Mouse (Mus musculus) kidney, embryonic 16.5 days (tissue): Measurements from ENCODE around the gene H2al1i. TPM values are rescaled to one million over a fixed set of nuclear protein-coding genes. Genes with fewer than 3 reads are reported as not detected.
"Not testable (repeated sequence)": the region's sequence is repeated elsewhere in the genome, so short reads cannot be mapped to it uniquely, and the experiment has no call there.

Experiments
- ATAC-seq: fragments of 200-750 bp; cut with Nextera tagmentation; 2 replicates; pipeline ENCODE4 v1.8.0; 2017; ENCODE audit warnings: moderate TSS enrichment; ENCODE audit not compliant: low FRiP score, low TSS enrichment
- H3K27ac ChIP-seq: fragments of 300-500 bp; sonication (generic); 2 replicates; pipeline ENCODE4 v1.5.1; 2014; ENCODE audit warnings: low read length
- H3K27me3 ChIP-seq: fragments of 300-500 bp; sonication (generic); 2 replicates; pipeline ENCODE4 v1.6.1; 2014; ENCODE audit warnings: low read length, control low read depth, mixed read lengths; ENCODE audit not compliant: insufficient read depth
- H3K36me3 ChIP-seq: fragments of 300-500 bp; sonication (generic); 2 replicates; pipeline ENCODE4 v1.6.1; 2014; ENCODE audit warnings: low read length, control low read depth, mixed read lengths; ENCODE audit not compliant: insufficient read depth
- H3K4me1 ChIP-seq: fragments of 300-500 bp; sonication (generic); 2 replicates; pipeline ENCODE4 v1.6.1; 2014; ENCODE audit warnings: low read length, control low read depth, mixed read lengths; ENCODE audit not compliant: insufficient read depth
- H3K4me2 ChIP-seq: fragments of 300-500 bp; sonication (generic); replicated peaks from 2 replicates; pipeline ENCODE4 v1.6.1; 2014; ENCODE audit warnings: low read depth, low read length
- H3K4me3 ChIP-seq: fragments of 300-500 bp; sonication (generic); 2 replicates; pipeline ENCODE4 v1.5.1; 2014; ENCODE audit warnings: mild to moderate bottlenecking, low read length
- H3K9ac ChIP-seq: fragments of 300-500 bp; sonication (generic); replicated peaks from 2 replicates; pipeline ENCODE4 v1.6.1; 2014; ENCODE audit warnings: low read length
- H3K9me3 ChIP-seq: fragments of 300-500 bp; sonication (generic); 2 replicates; pipeline ENCODE4 v1.6.1; 2016; ENCODE audit warnings: low read length, control low read depth
- WGBS: fragments of 180-500 bp; shearing (Covaris S2); extraction: QIAGEN DNeasy Blood & Tissue Kit; methylation state at CpG from one replicate; pipeline ENCODE4 v1.1.7; 2014; 5-methylcytosine and 5-hydroxymethylcytosine counted together
- polyA plus RNA-seq: library from polyadenylated mRNA; unstranded; fragments of >200 nt; fragmentation: Nextera tagmentation; extraction: Ambion mirVana; gene quantifications from 2 replicates; pipeline ENCODE4 v1.2.1, GENCODE M21; 2015

H2al1i gene
- polyA plus RNA-seq, 1 experiment from 2014 or later: not detected

- not testable (repeated sequence) for H3K9me3 ChIP-seq, H3K4me3 ChIP-seq, H3K9ac ChIP-seq, H3K4me2 ChIP-seq, ATAC-seq, H3K27me3 ChIP-seq, H3K4me1 ChIP-seq, H3K36me3 ChIP-seq, H3K27ac ChIP-seq
- no CpG with 5 or more reads among the region's 6 CpGs for WGBS
Observed at GRCm38 (mm10) chrX:11314858-11315257, 9.6 kb upstream of the H2al1i start, which contains the start of gene H2al1f. H2al1f (plus strand) TSS chrX:11315158.

- not testable (repeated sequence) for H3K4me2 ChIP-seq, H3K36me3 ChIP-seq, H3K9me3 ChIP-seq, H3K4me1 ChIP-seq, H3K4me3 ChIP-seq, ATAC-seq, H3K27me3 ChIP-seq, H3K9ac ChIP-seq, H3K27ac ChIP-seq
- WGBS: no CpG with 5 or more reads among the region's 3 CpGs
Observed at GRCm38 (mm10) chrX:11317956-11318355, 6.5 kb upstream of the H2al1i start, which contains the start of gene H2al1g. H2al1g (plus strand) TSS chrX:11318256.

- not testable (repeated sequence) for H3K27ac ChIP-seq, H3K4me3 ChIP-seq, ATAC-seq, H3K4me2 ChIP-seq, H3K27me3 ChIP-seq, H3K9ac ChIP-seq, H3K4me1 ChIP-seq, H3K36me3 ChIP-seq, H3K9me3 ChIP-seq
- WGBS: no CpG with 5 or more reads among the region's 6 CpGs
Observed at GRCm38 (mm10) chrX:11321192-11321591, 3.3 kb upstream of the H2al1i start, which contains the start of gene H2al1h. H2al1h (plus strand) TSS chrX:11321492.

- not testable (repeated sequence) for H3K27ac ChIP-seq, H3K9me3 ChIP-seq, H3K27me3 ChIP-seq, H3K4me2 ChIP-seq, H3K4me1 ChIP-seq, H3K36me3 ChIP-seq, ATAC-seq, H3K9ac ChIP-seq, H3K4me3 ChIP-seq
- WGBS: 100% methylated on average over 2 of the region's 2 CpGs
Observed at GRCm38 (mm10) chrX:11327522-11327921, 3.1 kb downstream of the H2al1i start, which contains the start of gene H2al1j. H2al1j (plus strand) TSS chrX:11327822.

GRCm38 (mm10) chrX:11345762-11346161 is 21.3 kb downstream of the H2al1i start:
- Histone ChIP-seq H3K9me3 (no peaks in the 10 kb centered on the region), H3K4me1 (no peaks in the 10 kb centered on the region), H3K27me3 (no peaks in the 10 kb centered on the region; the same call in 1 of the 2 replicates), H3K4me3 (no peak overlapping the region), H3K4me2 (no peak overlapping the region), H3K27ac (no peak overlapping the region), H3K9ac (no peak overlapping the region), H3K36me3 (no peaks in the 10 kb centered on the region)
- WGBS: 73% methylated on average over 9 of the region's 9 CpGs
- ATAC-seq: no peak

- Histone ChIP-seq H3K4me1 (no peaks in the 10 kb centered on the region), H3K9ac (no peak overlapping the region), H3K4me2 (no peak overlapping the region), H3K27ac (no peak overlapping the region), H3K27me3 (peaks cover 2% of the 10 kb centered on the region; the same call in 1 of the 2 replicates), H3K36me3 (no peaks in the 10 kb centered on the region), H3K9me3 (no peaks in the 10 kb centered on the region), H3K4me3 (no peak overlapping the region)
- ATAC-seq: no peak
- WGBS: 89% methylated on average over 3 of the region's 3 CpGs
Observed at GRCm38 (mm10) chrX:11346756-11347155, 22.3 kb downstream of the H2al1i start.

- Histone ChIP-seq H3K4me1 (no peaks in the 10 kb centered on the region), H3K4me2 (no peak overlapping the region), H3K4me3 (no peak overlapping the region), H3K9me3 (no peaks in the 10 kb centered on the region), H3K36me3 (no peaks in the 10 kb centered on the region), H3K9ac (no peak overlapping the region), H3K27ac (no peak overlapping the region), H3K27me3 (peaks cover 18% of the 10 kb centered on the region; the same call in 1 of the 2 replicates)
- no peak for ATAC-seq
- 82% methylated on average over 6 of the region's 6 CpGs for WGBS
Observed at GRCm38 (mm10) chrX:11360823-11361222, 36.4 kb downstream of the H2al1i start.

GRCm38 (mm10) chrX:11361261-11361660 is 36.8 kb downstream of the H2al1i start:
- peaks cover 17% of the 10 kb centered on the region; the same call in 1 of the 2 replicates for H3K27me3 ChIP-seq
- no peak overlapping the region for H3K4me2 ChIP-seq
- H3K9me3 ChIP-seq: no peaks in the 10 kb centered on the region
- no peaks in the 10 kb centered on the region for H3K4me1 ChIP-seq
- no peak overlapping the region for H3K27ac ChIP-seq
- no peaks in the 10 kb centered on the region for H3K36me3 ChIP-seq
- ATAC-seq: no peak
- H3K9ac ChIP-seq: no peak overlapping the region
- 86% methylated on average over 2 of the region's 2 CpGs for WGBS
- H3K4me3 ChIP-seq: no peak overlapping the region

- 72% methylated on average over 6 of the region's 6 CpGs for WGBS
- H3K27ac ChIP-seq: no peak overlapping the region
- no peak overlapping the region for H3K4me3 ChIP-seq
- no peaks in the 10 kb centered on the region for H3K4me1 ChIP-seq
- no peaks in the 10 kb centered on the region for H3K9me3 ChIP-seq
- H3K36me3 ChIP-seq: no peaks in the 10 kb centered on the region
- no peak overlapping the region for H3K9ac ChIP-seq
- no peak for ATAC-seq
- no peak overlapping the region for H3K4me2 ChIP-seq
- H3K27me3 ChIP-seq: peaks cover 19% of the 10 kb centered on the region; the same call in 1 of the 2 replicates
Observed at GRCm38 (mm10) chrX:11363890-11364289, 39.4 kb downstream of the H2al1i start.

- H3K4me3 ChIP-seq: no peak overlapping the region
- H3K27ac ChIP-seq: no peak overlapping the region
- ATAC-seq: no peak
- H3K9ac ChIP-seq: no peak overlapping the region
- H3K4me2 ChIP-seq: no peak overlapping the region
- no peaks in the 10 kb centered on the region for H3K4me1 ChIP-seq
- H3K27me3 ChIP-seq: peaks cover 13% of the 10 kb centered on the region; the same call in 1 of the 2 replicates
- no peaks in the 10 kb centered on the region for H3K9me3 ChIP-seq
- WGBS: 65% methylated on average over 12 of the region's 12 CpGs
- no peaks in the 10 kb centered on the region for H3K36me3 ChIP-seq
Observed at GRCm38 (mm10) chrX:11365151-11365550, 40.7 kb downstream of the H2al1i start.
